Mouse (Mus musculus) cerebellum, adult 2 months (tissue): ENCODE measurements around the gene Rbms1. TPM values are rescaled to one million over a fixed set of nuclear protein-coding genes. Genes with fewer than 3 reads are reported as not detected.

Source experiments
- DNase-seq, 2 experiments: peaks; one replicate each; pipeline ENCODE4 v3.0.0; 2021
- H3K27ac ChIP-seq: fragments of 200-500 bp; 2 replicates; pipeline ENCODE4 v1.5.1; 2012; ENCODE audit warnings: low read length, control low read depth, inconsistent platforms; ENCODE audit not compliant: insufficient read depth
- H3K27me3 ChIP-seq: fragments of 200-500 bp; 2 replicates; pipeline ENCODE4 v1.6.1; 2012; ENCODE audit warnings: inconsistent platforms, mild to moderate bottlenecking, low read length, moderate library complexity; ENCODE audit not compliant: control insufficient read depth, insufficient read depth
- H3K4me1 ChIP-seq: fragments of 200-500 bp; 2 replicates; pipeline ENCODE4 v1.6.1; 2011; ENCODE audit warnings: low read length; ENCODE audit not compliant: control insufficient read depth, insufficient read depth
- H3K4me3 ChIP-seq: fragments of 200-500 bp; replicated peaks from 2 replicates; pipeline ENCODE3; 2011; ENCODE audit warnings: mild to moderate bottlenecking, low read depth, low read length, control low read depth; ENCODE audit not compliant: insufficient read depth
- CTCF ChIP-seq: fragments of 200-500 bp; IDR thresholded peaks from 2 replicates; pipeline ENCODE4 v1.5.1; 2011; ENCODE audit warnings: low read depth, mild to moderate bottlenecking, control low read depth, low read length, moderate library complexity, borderline replicate concordance; ENCODE audit not compliant: insufficient read depth
- POLR2A ChIP-seq: fragments of 200-500 bp; IDR thresholded peaks from 2 replicates; pipeline ENCODE4 v1.6.1; 2011; ENCODE audit warnings: low read length, control low read depth, borderline replicate concordance; ENCODE audit not compliant: insufficient read depth
- WGBS: fragments of 180-500 bp; shearing (Covaris S2); methylation state at CpG from one replicate; pipeline ENCODE4 v1.1.7; 2018; 5-methylcytosine and 5-hydroxymethylcytosine counted together
- polyA plus RNA-seq: library from polyadenylated mRNA; depleted of rRNA; stranded (reverse); fragments of >200 nt; gene quantifications from 2 replicates; pipeline ENCODE4 v1.2.3, GENCODE M21; 2012

The Rbms1 gene
- polyA plus RNA-seq, 1 experiment = 23.5 TPM

DNA sequence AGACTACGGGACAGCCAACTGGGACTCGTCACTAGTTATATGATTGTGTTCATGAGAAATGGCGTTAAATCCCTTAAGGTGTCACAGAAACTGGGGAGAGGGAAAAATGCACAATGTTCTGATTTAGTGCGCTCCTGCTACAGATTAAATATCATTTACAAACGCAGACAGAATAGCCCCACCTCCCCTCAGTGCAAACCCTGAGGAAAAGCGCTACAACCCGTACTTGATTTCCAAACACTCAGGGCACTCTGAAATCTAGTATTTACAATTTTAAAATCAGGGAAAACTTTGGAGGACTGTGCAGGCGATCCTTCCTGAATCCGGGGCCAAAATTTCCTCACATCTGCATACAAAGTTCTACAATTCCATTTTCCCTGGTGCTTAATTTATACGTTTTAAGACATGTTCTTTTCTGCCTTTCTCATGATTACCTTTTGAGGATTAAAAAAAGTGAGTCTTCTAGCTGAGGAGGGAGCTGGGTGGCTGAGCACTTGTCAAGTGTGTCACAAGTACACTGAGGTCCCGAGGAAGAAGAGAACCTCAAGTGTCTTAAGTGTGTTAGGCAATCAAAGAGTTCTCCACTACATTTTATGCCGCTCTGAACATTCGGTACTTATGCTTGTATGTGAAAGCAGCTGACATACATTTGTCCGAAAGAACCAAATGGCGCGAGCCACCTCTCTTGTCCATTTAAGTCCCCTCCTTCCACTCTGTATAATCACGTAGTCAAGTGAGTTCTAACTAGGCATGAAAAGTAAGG lies 164.0 kb downstream of the Rbms1 start:
- no peaks in the 10 kb centered on the region for H3K27me3 ChIP-seq
- H3K4me1 ChIP-seq = no peaks in the 10 kb centered on the region
- H3K27ac ChIP-seq = no peak overlapping the region
- TF ChIP-seq POLR2A (no peak), CTCF (no peak)
- no peak for DNase-seq
- no peak overlapping the region for H3K4me3 ChIP-seq
- 96% methylated on average over 17 of the region's 17 CpGs for WGBS

DNA sequence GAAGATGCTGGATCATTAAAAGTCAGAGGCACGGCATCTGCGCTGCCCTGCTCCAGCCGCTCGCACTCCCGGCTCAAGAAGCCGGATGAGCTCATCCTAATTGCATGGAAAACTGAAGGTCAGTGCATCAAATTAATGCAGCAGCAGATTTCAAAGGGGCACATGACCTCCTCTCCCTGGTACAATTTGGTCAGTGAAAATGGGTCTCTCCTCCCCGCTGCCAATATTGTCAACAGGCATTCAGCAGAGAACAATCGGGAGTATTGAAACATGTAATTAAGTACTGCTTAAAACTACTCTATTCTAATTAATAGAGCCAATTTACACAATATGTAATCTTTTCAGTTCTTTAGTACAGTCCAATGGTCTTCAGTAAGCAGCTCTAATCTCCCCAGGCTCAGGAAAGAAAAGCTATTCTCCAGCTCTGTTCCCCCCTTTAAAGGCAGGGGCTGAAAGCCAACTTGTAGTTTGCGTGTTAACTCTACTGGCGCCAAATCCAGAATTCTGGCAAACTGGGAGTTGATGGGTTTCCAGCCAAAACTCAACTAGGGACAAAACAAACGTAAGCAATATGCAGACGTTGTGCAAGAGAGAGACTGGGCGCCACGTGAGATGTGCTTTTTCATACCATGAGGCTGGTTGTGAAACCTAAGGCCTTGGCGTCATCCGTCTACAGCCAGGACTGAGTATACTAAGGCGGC lies 165.9 kb downstream of the Rbms1 start:
- 61% methylated on average over 17 of the region's 17 CpGs for WGBS
- H3K27ac ChIP-seq = no peak overlapping the region
- no peak for DNase-seq
- no peak for TF ChIP-seq POLR2A
- no peak for TF ChIP-seq CTCF
- H3K4me1 ChIP-seq = no peaks in the 10 kb centered on the region
- H3K27me3 ChIP-seq = no peaks in the 10 kb centered on the region
- no peak overlapping the region for H3K4me3 ChIP-seq

- 60% methylated on average over 2 of the region's 2 CpGs for WGBS
Observed at GRCm38 (mm10) chr2:60796616-60796968, 166.4 kb downstream of the Rbms1 start.

GRCm38 (mm10) chr2:60795861-60796260 lies 167.1 kb downstream of the Rbms1 start:
- no peaks in the 10 kb centered on the region for H3K27me3 ChIP-seq
- TF ChIP-seq POLR2A (no peak), CTCF (no peak)
- no peak overlapping the region for H3K4me3 ChIP-seq
- 90% methylated on average over 9 of the region's 9 CpGs for WGBS
- H3K4me1 ChIP-seq = no peaks in the 10 kb centered on the region
- H3K27ac ChIP-seq = no peak overlapping the region
- DNase-seq = no peak

More at GRCm38 (mm10) chr2:60796616-60796968, 166.4 kb downstream of the Rbms1 start:
- H3K27ac ChIP-seq = no peak overlapping the region
- no peaks in the 10 kb centered on the region for H3K4me1 ChIP-seq
- no peaks in the 10 kb centered on the region for H3K27me3 ChIP-seq
- TF ChIP-seq CTCF (no peak), POLR2A (no peak)
- DNase-seq = no peak
- no peak overlapping the region for H3K4me3 ChIP-seq

GRCm38 (mm10) chr2:60792506-60792905 lies 170.5 kb downstream of the Rbms1 start:
- Histone ChIP-seq H3K27me3 (no peaks in the 10 kb centered on the region), H3K27ac (no peak overlapping the region), H3K4me1 (no peaks in the 10 kb centered on the region), H3K4me3 (no peak overlapping the region)
- TF ChIP-seq CTCF (no peak), POLR2A (no peak)
- no peak for DNase-seq
- 94% methylated on average over 4 of the region's 4 CpGs for WGBS

DNA sequence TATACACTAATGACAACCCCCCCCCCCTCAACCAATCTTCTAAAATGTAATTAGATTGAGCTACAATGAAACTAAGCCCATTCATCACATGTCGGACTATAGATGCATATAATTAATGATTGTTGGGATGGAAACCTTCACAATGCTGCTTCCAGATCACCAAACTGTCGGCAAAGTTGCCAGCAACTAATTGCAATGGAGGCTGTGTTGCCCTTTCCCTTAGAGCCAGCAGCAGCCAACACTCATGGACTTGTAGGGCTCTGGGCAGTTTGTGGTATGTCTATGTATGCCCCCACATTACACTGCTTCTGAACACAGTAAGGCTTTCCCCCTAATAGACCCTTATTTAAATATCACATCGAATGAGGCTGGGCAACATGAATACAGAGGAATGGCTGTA lies 173.9 kb downstream of the Rbms1 start:
- no peak overlapping the region for H3K27ac ChIP-seq
- DNase-seq = no peak
- no peaks in the 10 kb centered on the region for H3K4me1 ChIP-seq
- WGBS = 59% methylated on average over 3 of the region's 3 CpGs
- no peak overlapping the region for H3K4me3 ChIP-seq
- no peaks in the 10 kb centered on the region for H3K27me3 ChIP-seq
- TF ChIP-seq POLR2A = no peak

DNA sequence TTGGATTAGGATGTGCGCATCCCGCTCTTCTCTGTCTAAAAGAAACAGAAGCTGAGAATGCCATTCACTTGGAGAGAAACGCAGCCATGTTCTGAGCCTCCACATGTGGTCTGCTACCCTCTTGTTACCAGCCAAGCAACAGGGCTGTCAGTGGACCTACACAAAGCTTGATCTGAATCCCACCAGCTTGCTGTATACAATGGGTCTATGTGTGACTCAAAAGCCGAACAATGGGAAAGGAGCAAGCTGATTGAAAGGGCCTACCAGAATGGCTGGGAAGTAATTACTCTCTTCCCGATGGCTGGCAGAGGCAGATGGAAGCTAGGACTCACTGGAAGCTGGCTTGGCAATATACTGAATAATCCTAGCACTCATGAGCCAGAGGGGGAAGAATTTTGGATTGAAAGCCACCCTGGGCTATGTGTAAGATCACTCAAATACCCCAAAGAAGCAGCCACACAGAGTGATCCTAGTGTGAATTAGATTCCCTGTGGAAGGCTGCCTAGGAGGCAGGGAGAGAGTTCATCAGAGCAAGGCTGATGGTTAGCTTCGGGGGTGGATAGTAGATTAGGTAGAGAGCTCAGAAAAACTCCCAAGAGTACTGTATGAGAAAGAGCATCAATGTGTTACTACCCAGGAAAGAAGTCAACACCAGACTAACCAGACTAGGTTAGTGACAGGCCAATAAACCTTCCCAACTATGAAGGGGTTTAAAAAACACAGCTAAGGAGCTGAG lies 174.7 kb downstream of the Rbms1 start:
- Histone ChIP-seq H3K27me3 (no peaks in the 10 kb centered on the region), H3K4me1 (no peaks in the 10 kb centered on the region), H3K27ac (no peak overlapping the region), H3K4me3 (no peak overlapping the region)
- TF ChIP-seq POLR2A (no peak), CTCF (no peak)
- WGBS = 53% methylated on average over 6 of the region's 6 CpGs
- no peak for DNase-seq
